21 mouse cellular contexts compared by ENCODE assay signal in the genomic region with DNA sequence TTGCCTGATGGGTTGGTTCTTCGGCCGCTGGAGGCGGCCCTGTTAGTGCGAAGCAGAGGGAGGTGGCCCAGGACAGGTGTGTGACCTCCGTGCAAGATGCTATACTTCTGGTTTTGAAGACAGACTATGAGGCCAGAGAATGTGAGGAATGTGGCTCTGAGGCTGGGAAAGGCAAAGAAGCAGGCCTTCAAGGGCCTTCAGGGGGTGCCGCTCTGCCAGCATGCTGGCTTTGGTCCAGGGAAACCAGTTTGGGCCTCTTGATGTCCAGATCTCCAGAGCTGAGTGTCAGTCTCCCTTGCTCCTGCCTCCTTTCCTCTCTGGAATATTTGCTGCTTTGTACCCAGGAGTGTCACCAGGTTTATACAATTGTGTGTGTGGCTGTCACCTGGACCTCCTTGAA. TPM values are rescaled to one million over a fixed set of nuclear protein-coding genes. Genes with fewer than 3 reads are reported as not detected.
A peak's percentile ranks its signal among the peaks of the same experiment; 100 is the strongest.
DNase-seq lines count a peak whose midpoint lies in the region; ATAC-seq and TF ChIP-seq lines count a peak whose summit lies in the region.
"Had no signal": no experiment of that assay in that cellular context is flagged by ENCODE, and none has a peak within 500 bp of the region (broad histone marks: within the 10 kb centered on the region; RNA-seq: fewer than 3 reads in every experiment).

No protein-coding gene starts in this region.

- 72% methylated on average over 6 of the region's 6 CpGs for WGBS in kidney, adult 2 months
- 81% methylated on average over 6 of the region's 6 CpGs for WGBS in kidney, embryonic 14.5 days
- WGBS in lung, embryonic 15.5 days = 63% methylated on average over 6 of the region's 6 CpGs

- H3K4me3 ChIP-seq in kidney, adult 2 months (ENCODE audit: insufficient read depth, low read depth, low read length) = no peak overlapping the region
- no peak overlapping the region for H3K4me3 ChIP-seq in kidney, embryonic 14.5 days (ENCODE audit: low read length)
- H3K4me3 ChIP-seq in lung, embryonic 15.5 days = no peak overlapping the region
- H3K4me3 ChIP-seq: forebrain, embryonic 15.5 days; heart, adult 2 months; heart, embryonic 15.5 days; hindbrain, embryonic 13.5 days; midbrain, embryonic 13.5 days had no signal

- 0 out of 2 replicates have a peak, but pooled peaks cover 1% of the 10 kb centered on the region for H3K4me1 ChIP-seq in kidney, adult 2 months (ENCODE audit: control insufficient read depth, insufficient read depth, low read length)
- peaks cover 18% of the 10 kb centered on the region; the same call in 1 of the 2 replicates for H3K4me1 ChIP-seq in kidney, embryonic 14.5 days (ENCODE audit: control insufficient read depth, insufficient read depth, low read length)
- peaks cover 36% of the 10 kb centered on the region for H3K4me1 ChIP-seq in lung, embryonic 15.5 days

- peak; percentile 51 for DNase-seq in adrenal gland, postnatal 10 days
- DNase-seq in adrenal gland, postnatal 4 days (ENCODE audit: low spot score in 2 of 2) = no peak
- DNase-seq in kidney, adult 2 months = peak; percentile 24
- DNase-seq in lung, postnatal 36 days = peak; percentile 68
- DNase-seq in thymus, postnatal 10 days (ENCODE audit: low spot score in 2 of 2) = no peak
- DNase-seq in urinary bladder, adult 2 months (ENCODE audit: low spot score) = no peak
- DNase-seq: cerebellum, adult 9-10 months; gastrocnemius, postnatal 25 days; heart, adult 2 months; heart, postnatal 36 days; kidney, adult 11 months; kidney, postnatal 25 days; thymus, adult 18-20 months; thymus, postnatal 4 days had no signal

- H3K9ac ChIP-seq in kidney, embryonic 14.5 days (ENCODE audit: low read depth, low read length) = no peak overlapping the region
- H3K9ac ChIP-seq in lung, embryonic 15.5 days = no peak overlapping the region
- H3K9ac ChIP-seq: forebrain, embryonic 15.5 days; heart, embryonic 15.5 days; hindbrain, embryonic 13.5 days; liver, embryonic 14.5 days; midbrain, embryonic 13.5 days had no signal

- H3K36me3 ChIP-seq in kidney, adult 2 months (ENCODE audit: control insufficient read depth, insufficient read depth, low read length) = no peaks in the 10 kb centered on the region
- H3K36me3 ChIP-seq in kidney, embryonic 14.5 days (ENCODE audit: control insufficient read depth, insufficient read depth, low read length) = peaks cover 3% of the 10 kb centered on the region; the same call in 1 of the 2 replicates
- H3K36me3 ChIP-seq in lung, embryonic 15.5 days = 0 out of 2 replicates have a peak, but pooled peaks cover 10% of the 10 kb centered on the region
- H3K36me3 ChIP-seq: forebrain, embryonic 15.5 days; midbrain, embryonic 13.5 days had no signal

- TF ChIP-seq POLR2A in kidney, adult 2 months (IDR thresholded peaks at IDR 0.05; ENCODE audit: low read depth, low read length) = no peak

- TF ChIP-seq CTCF in kidney, adult 2 months (conservative IDR thresholded peaks at IDR 0.05; ENCODE audit: insufficient read depth, insufficient read length, low read depth, low read length) = no peak

- no peaks in the 10 kb centered on the region for H3K9me3 ChIP-seq in kidney, embryonic 14.5 days (ENCODE audit: control insufficient read depth, low read length)
- no peaks in the 10 kb centered on the region for H3K9me3 ChIP-seq in lung, embryonic 15.5 days
- H3K9me3 ChIP-seq: forebrain, embryonic 15.5 days; heart, embryonic 15.5 days; hindbrain, embryonic 13.5 days; midbrain, embryonic 13.5 days had no signal

- no peak overlapping the region for H3K4me2 ChIP-seq in kidney, embryonic 14.5 days (replicated peaks; ENCODE audit: low read depth, low read length)
- H3K4me2 ChIP-seq in lung, embryonic 15.5 days = no peak overlapping the region
- H3K4me2 ChIP-seq: forebrain, embryonic 15.5 days; heart, embryonic 15.5 days; hindbrain, embryonic 13.5 days; midbrain, embryonic 13.5 days had no signal

- ATAC-seq in kidney, embryonic 14.5 days (ENCODE audit: low FRiP score, low TSS enrichment) = no peak
- ATAC-seq in lung, embryonic 15.5 days (ENCODE audit: borderline replicate concordance, extremely low read depth, low FRiP score, low TSS enrichment) = peak; percentile 51
- ATAC-seq: forebrain, embryonic 15.5 days; midbrain, embryonic 13.5 days had no signal

- no peaks in the 10 kb centered on the region for H3K27me3 ChIP-seq in kidney, adult 2 months (replicated peaks; ENCODE audit: control insufficient read depth, insufficient read depth, low read length)
- no peaks in the 10 kb centered on the region for H3K27me3 ChIP-seq in kidney, embryonic 14.5 days (ENCODE audit: control insufficient read depth, insufficient read depth, low read length)
- H3K27me3 ChIP-seq in lung, embryonic 15.5 days = no peaks in the 10 kb centered on the region
- H3K27me3 ChIP-seq: forebrain, embryonic 15.5 days; heart, embryonic 15.5 days; hindbrain, embryonic 13.5 days; midbrain, embryonic 13.5 days had no signal

- H3K27ac ChIP-seq in kidney, adult 2 months (ENCODE audit: insufficient read depth, low read depth, low read length) = no peak overlapping the region
- H3K27ac ChIP-seq in kidney, embryonic 14.5 days (ENCODE audit: low read depth, low read length) = no peak overlapping the region
- H3K27ac ChIP-seq in lung, embryonic 15.5 days = peak overlapping the region; percentile 80
- H3K27ac ChIP-seq: forebrain, embryonic 15.5 days; heart, adult 2 months; heart, embryonic 15.5 days; hindbrain, embryonic 13.5 days; liver, embryonic 14.5 days; midbrain, embryonic 13.5 days had no signal

RNA-seq across cellular contexts. Expression of gene Ppard, which starts 9.8 kb away (rescaled TPM):
- 10 to 100 TPM; 29.8 to 30.2 TPM for total RNA-seq in adrenal gland, postnatal 10 days (2021)
- total RNA-seq in adrenal gland, postnatal 4 days (2021) = 10 to 100 TPM; 27.1 to 33.6 TPM
- polyA plus RNA-seq in kidney, adult 2 months (2012; rRNA removed) = 27.5 and 28.0 TPM in 2 replicates
- polyA plus RNA-seq in kidney, embryonic 14.5 days (2014; fragmentation: Nextera tagmentation; extraction: Ambion mirVana) = 2.3 and 3.5 TPM in 2 replicates
- 2.1 and 2.9 TPM in 2 replicates for polyA plus RNA-seq in lung, embryonic 15.5 days (2015; fragmentation: Nextera tagmentation; extraction: Ambion mirVana)
- 23.8 and 30.0 TPM in 2 replicates for polyA plus RNA-seq in urinary bladder, adult 2 months (2012; rRNA removed)

RNA-seq across cellular contexts. Expression of gene Def6, which starts 34.7 kb away (rescaled TPM):
- 1 to 10 TPM; 4.7 to 6.7 TPM for total RNA-seq in adrenal gland, postnatal 10 days (2021)
- total RNA-seq in adrenal gland, postnatal 4 days (2021) = 1 to 10 TPM; 4.3 to 6.7 TPM
- 4.7 and 7.5 TPM in 2 replicates for polyA plus RNA-seq in kidney, adult 2 months (2012; rRNA removed)
- 2.7 and 3.5 TPM in 2 replicates for polyA plus RNA-seq in kidney, embryonic 14.5 days (2014; fragmentation: Nextera tagmentation; extraction: Ambion mirVana)
- 4.5 and 7.8 TPM in 2 replicates for polyA plus RNA-seq in lung, embryonic 15.5 days (2015; fragmentation: Nextera tagmentation; extraction: Ambion mirVana)
- 20.4 and 22.5 TPM in 2 replicates for polyA plus RNA-seq in urinary bladder, adult 2 months (2012; rRNA removed)

Comparison
In these comparisons a context has a peak if more than half of its experiments do, and no peak if none do; other contexts are left out.
1. DNase-seq: peak in adrenal gland, postnatal 10 days (single experiment), kidney, adult 2 months (single experiment) and lung, postnatal 36 days (single experiment); none in adrenal gland, postnatal 4 days (0 of 2), thymus, postnatal 10 days (0 of 2) and urinary bladder, adult 2 months (single experiment).